Mouse (Mus musculus) hindbrain, embryonic 10.5 days (tissue): Measurements from ENCODE around the gene Colq. TPM values are rescaled to one million over a fixed set of nuclear protein-coding genes. Genes with fewer than 3 reads are reported as not detected.

ENCODE experiments used
- DNase-seq: peaks from one replicate; pipeline ENCODE4 v3.0.0-alpha.2; 2017; ENCODE audit warnings: low spot score
- H3K27ac ChIP-seq: fragments of 300-500 bp; sonication (generic); 2 replicates; pipeline ENCODE4 v1.5.1; 2016; ENCODE audit warnings: mild to moderate bottlenecking, moderate library complexity
- H3K27me3 ChIP-seq: fragments of 300-500 bp; sonication (generic); 2 replicates; pipeline ENCODE4 v1.6.1; 2016; ENCODE audit warnings: mild to moderate bottlenecking; ENCODE audit not compliant: poor library complexity, insufficient read depth, severe bottlenecking
- H3K36me3 ChIP-seq: fragments of 300-500 bp; sonication (generic); 2 replicates; pipeline ENCODE4 v1.6.1; 2016; ENCODE audit warnings: mild to moderate bottlenecking, moderate library complexity
- H3K4me1 ChIP-seq: fragments of 300-500 bp; sonication (generic); replicated peaks from 2 replicates; pipeline ENCODE4 v1.6.1; 2016; ENCODE audit warnings: mild to moderate bottlenecking
- H3K4me3 ChIP-seq: fragments of 300-500 bp; sonication (generic); 2 replicates; pipeline ENCODE4 v1.5.1; 2016; ENCODE audit warnings: mild to moderate bottlenecking, moderate library complexity
- H3K9me3 ChIP-seq: fragments of 300-500 bp; sonication (generic); 2 replicates; pipeline ENCODE4 v1.6.1; 2016; ENCODE audit warnings: mild to moderate bottlenecking, moderate library complexity
- WGBS: fragments of 180-500 bp; shearing (Covaris S2); methylation state at CpG from one replicate; pipeline ENCODE4 v1.1.7; 2016; 5-methylcytosine and 5-hydroxymethylcytosine counted together
- polyA plus RNA-seq: library from polyadenylated mRNA; unstranded; fragments of >200 nt; fragmentation: Nextera tagmentation; extraction: Ambion mirVana; gene quantifications from 2 replicates; pipeline ENCODE4 v1.2.1, GENCODE M21; 2016

The Colq gene
- polyA plus RNA-seq, 1 experiment from 2014 or later, result 0.05 TPM

- DNase-seq, result no peak
- WGBS, result 84% methylated on average over 6 of the region's 6 CpGs
- Histone ChIP-seq H3K36me3 (no peaks in the 10 kb centered on the region), H3K9me3 (no peaks in the 10 kb centered on the region), H3K4me3 (no peak overlapping the region), H3K4me1 (peaks cover 12% of the 10 kb centered on the region), H3K27ac (no peak overlapping the region), H3K27me3 (no peaks in the 10 kb centered on the region)
Measured at GRCm38 (mm10) chr14:31570131-31570951, 20.8 kb downstream of the Colq start.

GRCm38 (mm10) chr14:31569151-31569631, 22.0 kb downstream of the Colq start:
- Histone ChIP-seq H3K4me1 (peaks cover 24% of the 10 kb centered on the region), H3K27ac (peak overlapping the region; percentile 18; the same call in 1 of the 2 replicates), H3K36me3 (no peaks in the 10 kb centered on the region), H3K9me3 (no peaks in the 10 kb centered on the region), H3K4me3 (no peak overlapping the region), H3K27me3 (no peaks in the 10 kb centered on the region)
- WGBS, result 73% methylated on average over 7 of the region's 7 CpGs
- no peak for DNase-seq

- H3K27me3 ChIP-seq, result no peaks in the 10 kb centered on the region
- no peaks in the 10 kb centered on the region for H3K9me3 ChIP-seq
- no peaks in the 10 kb centered on the region for H3K36me3 ChIP-seq
- H3K27ac ChIP-seq, result no peak overlapping the region
- H3K4me3 ChIP-seq, result no peak overlapping the region
- H3K4me1 ChIP-seq, result peaks cover 29% of the 10 kb centered on the region
- no peak for DNase-seq
- WGBS, result 76% methylated on average over 9 of the region's 9 CpGs
Measured at GRCm38 (mm10) chr14:31565478-31566212, 25.5 kb downstream of the Colq start.

- H3K4me1 ChIP-seq, result peaks cover 30% of the 10 kb centered on the region
- 42% methylated on average over 6 of the region's 6 CpGs for WGBS
- no peaks in the 10 kb centered on the region for H3K9me3 ChIP-seq
- no peaks in the 10 kb centered on the region for H3K27me3 ChIP-seq
- H3K36me3 ChIP-seq, result no peaks in the 10 kb centered on the region
- H3K4me3 ChIP-seq, result no peak overlapping the region
- peak; percentile 67 for DNase-seq
- H3K27ac ChIP-seq, result peak overlapping the region; percentile 31; the same call in 1 of the 2 replicates
Measured at GRCm38 (mm10) chr14:31564452-31565179, 26.5 kb downstream of the Colq start.

- no peaks in the 10 kb centered on the region for H3K9me3 ChIP-seq
- 70% methylated on average over 5 of the region's 5 CpGs for WGBS
- no peaks in the 10 kb centered on the region for H3K27me3 ChIP-seq
- H3K4me3 ChIP-seq, result no peak overlapping the region
- H3K27ac ChIP-seq, result no peak overlapping the region
- no peak for DNase-seq
- peaks cover 23% of the 10 kb centered on the region for H3K4me1 ChIP-seq
- H3K36me3 ChIP-seq, result no peaks in the 10 kb centered on the region
Measured at GRCm38 (mm10) chr14:31560886-31561285, 30.3 kb downstream of the Colq start.

- H3K36me3 ChIP-seq, result no peaks in the 10 kb centered on the region
- no peaks in the 10 kb centered on the region for H3K9me3 ChIP-seq
- H3K27ac ChIP-seq, result no peak overlapping the region
- no peaks in the 10 kb centered on the region for H3K27me3 ChIP-seq
- no peak for DNase-seq
- WGBS, result 51% methylated on average over 5 of the region's 5 CpGs
- H3K4me1 ChIP-seq, result peaks cover 7% of the 10 kb centered on the region
- H3K4me3 ChIP-seq, result no peak overlapping the region
Measured at GRCm38 (mm10) chr14:31559216-31559615, 31.9 kb downstream of the Colq start.

GRCm38 (mm10) chr14:31557784-31558183, 33.4 kb downstream of the Colq start:
- no peak overlapping the region for H3K4me3 ChIP-seq
- H3K4me1 ChIP-seq, result peaks cover 5% of the 10 kb centered on the region; the same call in 1 of the 2 replicates
- H3K36me3 ChIP-seq, result no peaks in the 10 kb centered on the region
- no peaks in the 10 kb centered on the region for H3K9me3 ChIP-seq
- H3K27me3 ChIP-seq, result no peaks in the 10 kb centered on the region
- no peak for DNase-seq
- H3K27ac ChIP-seq, result no peak overlapping the region
- WGBS, result 77% methylated on average over 9 of the region's 9 CpGs

GRCm38 (mm10) chr14:31557273-31557672, 33.9 kb downstream of the Colq start:
- Histone ChIP-seq H3K9me3 (no peaks in the 10 kb centered on the region), H3K27ac (no peak overlapping the region), H3K27me3 (no peaks in the 10 kb centered on the region), H3K4me3 (no peak overlapping the region), H3K4me1 (peaks cover 5% of the 10 kb centered on the region; the same call in 1 of the 2 replicates), H3K36me3 (no peaks in the 10 kb centered on the region)
- no peak for DNase-seq
- WGBS, result 88% methylated on average over 8 of the region's 8 CpGs

GRCm38 (mm10) chr14:31556526-31557260, 34.5 kb downstream of the Colq start:
- peaks cover 5% of the 10 kb centered on the region; the same call in 1 of the 2 replicates for H3K4me1 ChIP-seq
- no peaks in the 10 kb centered on the region for H3K36me3 ChIP-seq
- no peaks in the 10 kb centered on the region for H3K9me3 ChIP-seq
- DNase-seq, result no peak
- H3K27ac ChIP-seq, result no peak overlapping the region
- no peaks in the 10 kb centered on the region for H3K27me3 ChIP-seq
- WGBS, result 83% methylated on average over 9 of the region's 9 CpGs
- no peak overlapping the region for H3K4me3 ChIP-seq

GRCm38 (mm10) chr14:31555963-31556434, 35.1 kb downstream of the Colq start:
- Histone ChIP-seq H3K27me3 (no peaks in the 10 kb centered on the region), H3K4me1 (peaks cover 5% of the 10 kb centered on the region; the same call in 1 of the 2 replicates), H3K4me3 (no peak overlapping the region), H3K9me3 (no peaks in the 10 kb centered on the region), H3K36me3 (no peaks in the 10 kb centered on the region), H3K27ac (no peak overlapping the region)
- 81% methylated on average over 14 of the region's 14 CpGs for WGBS
- no peak for DNase-seq

- Histone ChIP-seq H3K27ac (no peak overlapping the region), H3K4me3 (no peak overlapping the region), H3K36me3 (no peaks in the 10 kb centered on the region), H3K9me3 (no peaks in the 10 kb centered on the region), H3K4me1 (no peaks in the 10 kb centered on the region; the same call in 1 of the 2 replicates), H3K27me3 (no peaks in the 10 kb centered on the region)
- WGBS, result 89% methylated on average over 7 of the region's 7 CpGs
- DNase-seq, result no peak
Measured at GRCm38 (mm10) chr14:31555021-31555420, 36.1 kb downstream of the Colq start.
